Comparison of ENCODE assay signal across 8 mouse cellular contexts in genomic region chr11:50210101-50210504, GRCm38 (mm10). TPM values are rescaled to one million over a fixed set of nuclear protein-coding genes. Genes with fewer than 3 reads are reported as not detected.
DNase-seq lines count a peak whose midpoint lies in the region; ATAC-seq and TF ChIP-seq lines count a peak whose summit lies in the region.

No protein-coding gene starts in this region.

- under 1% methylated on average over 24 of the region's 24 CpGs for WGBS in forebrain, embryonic 12.5 days
- WGBS in heart, postnatal 0 days, result under 1% methylated on average over 24 of the region's 24 CpGs
- 1% methylated on average over 24 of the region's 24 CpGs for WGBS in liver, postnatal 0 days (ENCODE audit: insufficient replicate concordance)
- WGBS in neural tube, embryonic 13.5 days, result under 1% methylated on average over 24 of the region's 24 CpGs

- peak overlapping the region; percentile 61 for H3K4me2 ChIP-seq in forebrain, embryonic 12.5 days
- H3K4me2 ChIP-seq in heart, postnatal 0 days (ENCODE audit: low read depth, low read length), result peak overlapping the region; percentile 69
- peak overlapping the region; percentile 70 for H3K4me2 ChIP-seq in liver, postnatal 0 days (ENCODE audit: low read depth, low read length)
- peak overlapping the region; percentile 73 for H3K4me2 ChIP-seq in neural tube, embryonic 13.5 days

- no peak for TF ChIP-seq EP300 in heart, postnatal 0 days (IDR thresholded peaks at IDR 0.05; ENCODE audit: low read depth)
- no peak for TF ChIP-seq EP300 in liver, postnatal 0 days (IDR thresholded peaks at IDR 0.05; ENCODE audit: low read depth)

- peaks cover 13% of the 10 kb centered on the region for H3K4me1 ChIP-seq in forebrain, embryonic 12.5 days
- H3K4me1 ChIP-seq in heart, postnatal 0 days (ENCODE audit: control insufficient read depth, insufficient read depth), result peaks cover 50% of the 10 kb centered on the region
- H3K4me1 ChIP-seq in liver, postnatal 0 days (ENCODE audit: insufficient read depth), result peaks cover 49% of the 10 kb centered on the region
- peaks cover 27% of the 10 kb centered on the region for H3K4me1 ChIP-seq in neural tube, embryonic 13.5 days (replicated peaks)

- no peaks in the 10 kb centered on the region for H3K27me3 ChIP-seq in forebrain, embryonic 12.5 days
- no peaks in the 10 kb centered on the region for H3K27me3 ChIP-seq in heart, postnatal 0 days (ENCODE audit: control insufficient read depth, insufficient read depth, low read length)
- H3K27me3 ChIP-seq in liver, postnatal 0 days (ENCODE audit: insufficient read depth, low read length), result no peaks in the 10 kb centered on the region
- H3K27me3 ChIP-seq in neural tube, embryonic 13.5 days, result no peaks in the 10 kb centered on the region

- peak overlapping the region; percentile 68 for H3K4me3 ChIP-seq in forebrain, embryonic 12.5 days (replicated peaks)
- peak overlapping the region; percentile 100 for H3K4me3 ChIP-seq in heart, postnatal 0 days (ENCODE audit: low read depth, low read length)
- H3K4me3 ChIP-seq in liver, postnatal 0 days (ENCODE audit: low read depth, low read length), result peak overlapping the region; percentile 87
- H3K4me3 ChIP-seq in neural tube, embryonic 13.5 days, result peak overlapping the region; percentile 97

- H3K9me3 ChIP-seq in forebrain, embryonic 12.5 days, result no peaks in the 10 kb centered on the region
- no peaks in the 10 kb centered on the region for H3K9me3 ChIP-seq in heart, postnatal 0 days (replicated peaks; ENCODE audit: control insufficient read depth, low read length)
- no peaks in the 10 kb centered on the region for H3K9me3 ChIP-seq in liver, postnatal 0 days (ENCODE audit: low read length)
- no peaks in the 10 kb centered on the region for H3K9me3 ChIP-seq in neural tube, embryonic 13.5 days

- ATAC-seq in forebrain, embryonic 12.5 days (ENCODE audit: low FRiP score), result peak; percentile 95
- ATAC-seq in heart, postnatal 0 days (ENCODE audit: insufficient read depth, low read depth), result peak; percentile 92
- peak; percentile 87 for ATAC-seq in liver, postnatal 0 days
- ATAC-seq in neural tube, embryonic 13.5 days (ENCODE audit: low read depth), result peak; percentile 95

- peak overlapping the region; percentile 93 for H3K27ac ChIP-seq in forebrain, embryonic 12.5 days
- H3K27ac ChIP-seq in heart, postnatal 0 days (ENCODE audit: low read depth), result peak overlapping the region; percentile 100
- H3K27ac ChIP-seq in liver, postnatal 0 days (ENCODE audit: low read depth), result peak overlapping the region; percentile 99
- H3K27ac ChIP-seq in neural tube, embryonic 13.5 days (replicated peaks), result peak overlapping the region; percentile 98

- H3K36me3 ChIP-seq in forebrain, embryonic 12.5 days (replicated peaks), result peaks cover 28% of the 10 kb centered on the region
- H3K36me3 ChIP-seq in heart, postnatal 0 days (replicated peaks; ENCODE audit: control insufficient read depth, insufficient read depth, low read length), result peaks cover 31% of the 10 kb centered on the region
- peaks cover 36% of the 10 kb centered on the region for H3K36me3 ChIP-seq in liver, postnatal 0 days (replicated peaks; ENCODE audit: insufficient read depth, low read length)
- H3K36me3 ChIP-seq in neural tube, embryonic 13.5 days, result peaks cover 31% of the 10 kb centered on the region

- TF ChIP-seq CTCF in heart, postnatal 0 days (IDR thresholded peaks at IDR 0.05; ENCODE audit: low read depth), result no peak
- TF ChIP-seq CTCF in liver, postnatal 0 days (IDR thresholded peaks at IDR 0.05; ENCODE audit: low read depth), result no peak

- peak overlapping the region; percentile 73 for H3K9ac ChIP-seq in forebrain, embryonic 12.5 days
- peak overlapping the region; percentile 99 for H3K9ac ChIP-seq in heart, postnatal 0 days (replicated peaks; ENCODE audit: low read depth, low read length)
- peak overlapping the region; percentile 97 for H3K9ac ChIP-seq in liver, postnatal 0 days (replicated peaks)
- H3K9ac ChIP-seq in neural tube, embryonic 13.5 days, result peak overlapping the region; percentile 93

- DNase-seq in ES-CJ7 (ENCODE audit: low read depth, low spot score), result peak; percentile 91
- DNase-seq in c-Kit-positive CD71-positive TER-119-positive erythroid progenitor cells, embryonic 14.5 days (ENCODE audit: low spot score), result peak; percentile 84
- DNase-seq in heart, postnatal 0 days (ENCODE audit: low spot score), result peak; percentile 96
- peak; percentile 96 to 97 for DNase-seq in kidney, postnatal 36 days
- DNase-seq in liver, postnatal 0 days, result peak; percentile 94
- peak; percentile 91 for DNase-seq in telencephalon, adult 2 months (ENCODE audit: low read depth, low spot score)

RNA-seq across cellular contexts. Expression of gene Sqstm1, which starts 0.5 kb away (rescaled TPM):
- 165 and 169 TPM in 2 replicates for polyA plus RNA-seq in forebrain, embryonic 12.5 days (2016; fragmentation: Nextera tagmentation; extraction: Ambion mirVana)
- total RNA-seq in heart, postnatal 0 days (2014; rRNA removed; ENCODE audit: low replicate concordance), result 236 and 249 TPM in 2 replicates
- polyA plus RNA-seq in heart, postnatal 0 days (2015; fragmentation: Nextera tagmentation; extraction: Ambion mirVana), result 244 and 267 TPM in 2 replicates
- polyA plus RNA-seq in liver, postnatal 0 days (2015; fragmentation: Nextera tagmentation; extraction: Ambion mirVana), result 154 and 172 TPM in 2 replicates
- 337 and 343 TPM in 2 replicates for polyA plus RNA-seq in neural tube, embryonic 13.5 days (2015; fragmentation: Nextera tagmentation; extraction: Ambion mirVana)

RNA-seq across cellular contexts. Expression of gene Mgat4b, which starts 0.6 kb away (rescaled TPM):
- 31.6 and 40.3 TPM in 2 replicates for polyA plus RNA-seq in forebrain, embryonic 12.5 days (2016; fragmentation: Nextera tagmentation; extraction: Ambion mirVana)
- 69.2 and 90.6 TPM in 2 replicates for total RNA-seq in heart, postnatal 0 days (2014; rRNA removed; ENCODE audit: low replicate concordance)
- 39.4 and 39.6 TPM in 2 replicates for polyA plus RNA-seq in heart, postnatal 0 days (2015; fragmentation: Nextera tagmentation; extraction: Ambion mirVana)
- polyA plus RNA-seq in liver, postnatal 0 days (2015; fragmentation: Nextera tagmentation; extraction: Ambion mirVana), result 17.2 and 18.6 TPM in 2 replicates
- polyA plus RNA-seq in neural tube, embryonic 13.5 days (2015; fragmentation: Nextera tagmentation; extraction: Ambion mirVana), result 52.8 and 56.6 TPM in 2 replicates

RNA-seq across cellular contexts. Expression of gene Ltc4s, which starts 28.3 kb away (rescaled TPM):
- 0.60 and 0.69 TPM in 2 replicates for polyA plus RNA-seq in forebrain, embryonic 12.5 days (2016; fragmentation: Nextera tagmentation; extraction: Ambion mirVana)
- total RNA-seq in heart, postnatal 0 days (2014; rRNA removed; ENCODE audit: low replicate concordance), result 5.1 TPM in 1 of 2 replicates, not detected in the other
- 2.2 TPM in 2 replicates for polyA plus RNA-seq in heart, postnatal 0 days (2015; fragmentation: Nextera tagmentation; extraction: Ambion mirVana)
- 0.68 and 0.89 TPM in 2 replicates for polyA plus RNA-seq in liver, postnatal 0 days (2015; fragmentation: Nextera tagmentation; extraction: Ambion mirVana)
- 1.8 and 2.6 TPM in 2 replicates for polyA plus RNA-seq in neural tube, embryonic 13.5 days (2015; fragmentation: Nextera tagmentation; extraction: Ambion mirVana)

RNA-seq across cellular contexts. Expression of gene Mrnip, which starts 35.9 kb away (rescaled TPM):
- polyA plus RNA-seq in forebrain, embryonic 12.5 days (2016; fragmentation: Nextera tagmentation; extraction: Ambion mirVana), result 22.2 and 24.9 TPM in 2 replicates
- 6.3 and 18.6 TPM in 2 replicates for total RNA-seq in heart, postnatal 0 days (2014; rRNA removed; ENCODE audit: low replicate concordance)
- 7.7 and 7.9 TPM in 2 replicates for polyA plus RNA-seq in heart, postnatal 0 days (2015; fragmentation: Nextera tagmentation; extraction: Ambion mirVana)
- polyA plus RNA-seq in liver, postnatal 0 days (2015; fragmentation: Nextera tagmentation; extraction: Ambion mirVana), result 5.0 and 5.1 TPM in 2 replicates
- polyA plus RNA-seq in neural tube, embryonic 13.5 days (2015; fragmentation: Nextera tagmentation; extraction: Ambion mirVana), result 23.1 and 31.9 TPM in 2 replicates

Comparison
In these comparisons a context has a peak if more than half of its experiments do, and no peak if none do; other contexts are left out.
1. Peak in every context shown above with its lines: DNase-seq, ATAC-seq, H3K4me3 ChIP-seq and H3K27ac ChIP-seq.